Mouse (Mus musculus) spleen, postnatal 14 days (tissue): Measurements from ENCODE around the gene Prep.
"Not testable (repeated sequence)": the region's sequence is repeated elsewhere in the genome, so short reads cannot be mapped to it uniquely, and the experiment has no call there.

Source experiments
- DNase-seq, 2 experiments: peaks; one replicate each; pipeline ENCODE4 v3.0.0; 2021 to 2022; ENCODE audit warnings: low spot score in 2 of 2

Prep gene

GRCm38 (mm10) chr10:45114462-45114861 is 47.5 kb downstream of the Prep start:
- no peak for DNase-seq

- no peak for DNase-seq
Observed at GRCm38 (mm10) chr10:45116832-45117231, 49.8 kb downstream of the Prep start.

DNA sequence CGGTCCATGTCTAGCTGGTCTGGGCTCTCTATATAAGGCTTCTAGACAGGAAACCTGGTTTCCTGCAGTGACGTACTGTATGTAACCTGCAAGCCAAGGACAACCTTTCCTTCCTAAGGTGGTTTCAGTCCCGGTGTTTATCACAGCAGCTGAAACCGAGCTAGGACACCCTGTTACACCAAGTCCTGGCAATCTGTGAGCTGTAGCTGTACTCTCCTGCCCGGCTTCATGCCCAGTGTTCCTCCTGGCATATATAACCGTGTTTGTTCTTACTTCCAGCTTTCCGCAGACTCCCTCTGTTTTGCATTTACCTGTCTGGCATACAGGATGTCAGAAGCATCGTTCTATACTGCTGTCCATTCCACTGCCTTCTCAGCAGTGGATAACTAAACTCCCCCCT is 51.4 kb downstream of the Prep start:
- DNase-seq, result no peak

GRCm38 (mm10) chr10:45121637-45122036 is 54.6 kb downstream of the Prep start:
- no peak for DNase-seq

- DNase-seq, result no peak
Observed at GRCm38 (mm10) chr10:45122476-45122875, 55.5 kb downstream of the Prep start.

GRCm38 (mm10) chr10:45123011-45123410 is 56.0 kb downstream of the Prep start:
- no peak for DNase-seq

- DNase-seq, result no peak
Observed at GRCm38 (mm10) chr10:45129105-45129504, 62.1 kb downstream of the Prep start.

GRCm38 (mm10) chr10:45130004-45130403 is 63.0 kb downstream of the Prep start:
- no peak for DNase-seq

DNA sequence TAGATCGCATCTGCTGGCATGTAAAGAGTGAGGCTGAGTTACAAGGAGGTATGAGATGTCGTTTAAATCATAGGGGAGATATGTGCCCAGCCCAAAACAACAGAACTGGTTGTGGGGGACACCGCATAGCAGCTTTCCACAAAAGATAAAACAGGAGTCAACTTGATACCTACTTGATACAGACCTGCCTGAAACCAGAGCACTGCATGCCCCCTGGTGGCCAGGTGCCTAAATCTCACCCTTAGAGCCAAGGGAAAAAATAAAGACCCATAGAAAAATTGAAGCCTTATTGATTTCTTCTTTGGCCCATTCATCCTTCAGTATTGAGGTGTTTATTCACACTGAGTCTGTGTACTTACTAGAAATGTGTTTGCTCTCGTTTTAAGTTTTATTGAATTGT is 65.4 kb downstream of the Prep start:
- peak; percentile 11 to 46 for DNase-seq

DNA sequence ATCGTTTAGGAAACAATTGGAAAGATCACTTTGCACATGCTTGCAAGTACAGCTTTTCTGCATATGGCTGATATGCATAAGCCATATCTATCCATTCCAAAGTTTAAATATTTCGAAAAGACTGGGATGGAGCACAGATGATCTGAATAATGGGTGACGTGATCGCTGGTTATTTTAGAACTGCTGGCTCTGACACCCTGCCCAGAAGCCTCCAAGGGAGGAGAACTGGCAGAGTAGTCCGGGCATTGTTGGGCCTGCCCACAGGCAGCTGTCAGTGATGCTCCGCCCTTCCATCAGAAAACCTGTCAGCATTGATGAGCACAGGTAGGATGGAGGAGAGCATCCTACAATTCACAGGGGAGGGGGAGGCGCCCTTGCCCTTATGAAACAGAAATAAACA is 69.8 kb downstream of the Prep start:
- no peak for DNase-seq

DNA sequence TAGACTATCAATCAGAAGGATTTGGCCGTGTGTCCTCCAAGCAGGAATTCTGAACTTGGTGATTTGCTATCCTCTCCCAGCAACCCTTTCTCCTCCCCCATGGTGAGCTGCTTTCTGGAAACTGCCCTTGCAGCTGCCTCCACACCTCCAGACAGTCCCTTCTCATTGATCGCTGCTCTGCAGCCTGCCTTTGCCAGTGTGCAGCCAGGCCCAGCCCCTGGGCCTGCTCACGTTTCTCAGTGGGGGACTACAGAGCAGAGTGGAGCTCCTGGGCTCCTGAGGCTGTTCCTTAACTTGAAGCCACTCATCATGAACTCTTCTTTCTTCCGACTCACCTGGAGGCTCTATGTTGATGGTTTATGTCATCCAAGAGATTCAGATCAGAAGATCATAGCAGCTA is 72.9 kb downstream of the Prep start:
- DNase-seq, result no peak

DNA sequence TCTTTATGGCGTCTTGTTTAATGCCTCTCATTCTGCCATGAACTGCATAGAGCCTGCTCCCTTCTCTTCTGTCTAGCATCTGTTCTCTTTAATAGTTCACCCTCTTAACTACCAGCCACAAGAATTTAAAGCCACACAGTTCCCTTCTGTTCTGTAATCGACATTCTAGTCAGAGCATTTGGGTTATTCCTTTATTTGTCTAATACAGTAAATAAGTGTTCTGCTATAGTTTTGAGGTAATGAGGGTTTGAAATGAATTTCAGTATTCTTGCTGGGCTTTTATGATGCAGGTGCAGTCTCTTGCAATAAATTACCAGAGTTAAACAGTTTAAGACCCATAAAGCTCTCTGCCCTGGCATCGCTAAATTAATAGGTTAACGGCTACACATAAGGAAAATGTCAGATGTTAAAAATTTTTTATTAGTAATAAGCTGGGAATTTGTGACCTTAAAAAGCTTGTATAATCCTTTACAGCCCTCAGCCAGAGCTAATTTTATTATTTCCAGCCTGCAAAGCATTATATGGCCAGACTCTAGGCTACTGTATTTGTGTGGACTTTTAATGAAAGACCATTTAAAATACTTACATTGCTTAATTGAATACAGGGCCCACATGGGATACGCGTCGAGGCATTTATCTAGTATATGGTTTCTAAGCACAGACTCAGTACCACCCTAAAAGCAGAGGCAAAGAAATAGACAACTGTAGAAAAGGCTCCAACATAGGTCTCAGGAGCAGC is 73.6 kb downstream of the Prep start:
- DNase-seq, result no peak

DNA sequence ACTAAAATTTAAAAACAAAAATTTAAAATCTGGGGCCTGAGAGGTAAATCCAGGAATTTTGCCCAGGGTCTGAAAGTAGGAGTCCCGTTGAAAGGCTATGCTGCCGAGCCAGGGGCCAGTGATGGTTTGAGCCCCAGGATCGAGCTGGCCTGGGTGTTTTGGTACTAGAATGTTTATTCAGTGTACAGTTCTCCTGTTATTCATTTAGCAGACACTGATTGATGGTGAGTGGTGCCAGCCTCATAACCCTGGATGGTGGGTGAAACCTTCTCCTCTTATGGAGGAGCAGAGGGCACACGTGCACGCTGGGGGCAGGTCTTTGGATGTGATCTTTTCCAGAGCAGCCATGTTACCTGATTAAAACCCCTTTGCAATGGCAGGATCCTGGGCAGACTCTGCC is 75.4 kb downstream of the Prep start:
- DNase-seq, result no peak

- DNase-seq, result no peak
Observed at GRCm38 (mm10) chr10:45144038-45144817, 77.2 kb downstream of the Prep start.

DNA sequence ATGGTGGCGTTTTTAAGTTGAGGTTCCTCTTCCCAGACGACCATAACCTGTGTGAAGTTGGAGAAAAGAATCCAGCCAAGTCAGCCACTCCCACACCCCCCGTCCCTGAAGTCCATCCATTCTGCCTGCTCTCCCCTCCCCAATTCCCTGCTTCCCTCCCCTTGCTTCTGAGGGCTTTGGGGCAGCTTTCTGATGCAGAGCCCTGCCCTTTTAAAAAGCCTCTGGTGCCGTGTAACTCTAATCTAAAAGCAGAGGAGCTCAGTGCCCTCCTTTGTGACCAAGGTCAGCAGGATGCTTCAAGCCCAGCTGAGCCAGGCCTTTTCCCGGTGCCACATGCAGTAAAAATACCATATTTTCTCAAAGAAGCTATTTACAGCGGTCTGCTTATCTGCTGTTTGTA is 79.8 kb downstream of the Prep start:
- DNase-seq, result no peak

DNA sequence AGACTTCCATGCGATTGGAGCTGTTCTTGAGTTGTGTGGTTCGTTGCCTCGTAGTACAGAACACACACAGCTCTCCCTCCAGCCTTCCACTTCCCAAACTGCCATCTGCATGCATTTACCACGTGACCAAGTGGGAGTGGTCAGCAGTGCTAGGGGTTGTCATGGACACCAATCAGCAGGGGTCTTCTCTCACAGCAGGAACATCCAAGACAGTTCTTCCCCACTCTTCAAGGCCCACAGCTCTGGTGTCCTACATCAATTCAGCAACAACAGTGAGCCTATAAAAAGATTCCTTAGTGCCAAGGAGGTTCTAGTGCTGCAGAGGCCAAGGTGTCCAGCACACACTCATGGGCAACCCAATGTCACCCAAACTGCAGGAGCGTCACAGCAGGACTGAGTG is 84.1 kb downstream of the Prep start:
- DNase-seq, result no peak

DNA sequence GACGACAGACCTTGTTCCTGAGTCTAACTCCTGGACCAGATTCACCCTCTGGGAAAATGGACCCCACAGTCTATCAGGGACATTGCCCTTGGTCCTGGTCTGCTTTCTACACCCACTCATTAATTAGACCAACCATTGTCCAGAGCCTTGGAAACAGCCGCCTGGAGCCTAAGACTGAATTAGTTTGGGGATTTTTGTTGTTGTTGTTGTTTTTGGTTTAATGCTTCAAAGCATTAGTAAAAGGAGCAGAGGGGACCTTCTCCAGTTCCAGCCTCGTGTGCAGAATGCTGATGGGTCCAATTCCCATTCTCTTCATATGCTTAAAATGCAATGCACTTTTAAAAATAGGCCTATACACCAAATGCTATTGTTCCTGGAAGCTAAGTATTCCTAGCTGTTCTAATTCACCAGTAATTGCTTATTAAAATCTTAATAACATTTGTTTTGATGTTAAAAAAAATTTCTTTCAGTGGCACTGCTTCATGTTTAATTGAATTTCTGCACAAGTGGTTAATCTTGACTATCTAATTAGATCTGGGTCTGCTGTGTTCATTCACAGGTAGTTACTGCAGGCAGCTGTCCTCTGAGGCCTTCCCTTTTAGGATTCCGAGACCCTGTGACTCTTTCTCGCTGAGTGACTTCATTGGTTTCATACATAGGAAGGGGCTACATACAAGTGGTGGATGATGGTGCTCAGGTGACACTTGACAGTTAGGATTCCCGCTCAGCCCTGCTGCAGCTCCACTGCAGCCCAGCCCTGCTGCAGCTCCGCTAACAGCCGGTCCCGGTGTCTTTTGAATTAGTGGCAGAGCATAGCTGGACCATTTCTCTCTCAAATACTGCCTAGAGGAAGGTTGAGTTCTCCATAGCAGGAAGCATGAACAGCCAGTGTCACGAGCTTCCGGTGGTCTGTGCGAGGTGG is 85.0 kb downstream of the Prep start:
- DNase-seq, result no peak

DNA sequence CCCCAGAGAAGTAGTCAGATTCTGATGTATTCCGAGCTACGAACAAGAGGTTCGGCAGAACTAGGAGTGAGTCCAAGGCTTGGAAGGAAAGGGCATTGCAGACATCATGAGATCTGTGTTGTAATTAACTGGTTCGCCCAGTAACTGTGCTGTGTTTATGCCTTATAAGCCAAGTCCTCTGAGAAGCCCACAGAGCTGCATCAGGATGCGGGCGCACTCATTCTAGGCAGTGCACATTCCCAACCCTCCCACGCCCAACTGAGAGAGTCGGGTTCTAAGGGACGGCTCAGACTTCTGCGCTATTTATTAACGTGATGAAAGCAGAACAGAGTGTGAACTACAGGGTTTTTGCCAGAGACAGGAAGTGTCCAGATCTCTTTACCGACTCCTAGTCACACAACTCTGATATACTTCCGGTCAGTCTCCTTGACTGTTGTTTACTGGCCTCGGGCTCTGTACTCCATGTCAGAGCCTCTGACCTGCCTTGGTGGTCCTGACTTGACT is 87.6 kb downstream of the Prep start:
- no peak for DNase-seq

GRCm38 (mm10) chr10:45165851-45166250 is 98.8 kb downstream of the Prep start:
- no peak for DNase-seq

DNA sequence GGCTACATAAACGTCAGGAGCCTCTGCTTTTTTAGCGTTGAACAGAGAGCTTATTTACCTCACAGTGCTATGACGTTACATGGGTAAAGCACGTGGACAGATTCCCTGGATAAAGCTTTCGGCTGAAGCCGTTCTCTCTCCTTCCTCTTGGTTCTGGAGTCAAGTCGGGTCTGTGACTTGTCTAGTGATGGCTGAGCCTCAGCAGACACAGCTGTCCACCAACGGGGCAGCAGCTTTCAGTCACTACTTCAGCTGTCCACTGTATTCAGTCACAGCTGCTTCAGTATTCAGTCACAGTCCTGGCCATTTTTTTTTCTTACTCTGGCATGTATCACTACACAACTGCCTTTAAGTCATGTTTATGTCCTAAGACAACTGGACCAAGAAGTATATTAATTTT is 106.9 kb downstream of the Prep start:
- no peak for DNase-seq

DNA sequence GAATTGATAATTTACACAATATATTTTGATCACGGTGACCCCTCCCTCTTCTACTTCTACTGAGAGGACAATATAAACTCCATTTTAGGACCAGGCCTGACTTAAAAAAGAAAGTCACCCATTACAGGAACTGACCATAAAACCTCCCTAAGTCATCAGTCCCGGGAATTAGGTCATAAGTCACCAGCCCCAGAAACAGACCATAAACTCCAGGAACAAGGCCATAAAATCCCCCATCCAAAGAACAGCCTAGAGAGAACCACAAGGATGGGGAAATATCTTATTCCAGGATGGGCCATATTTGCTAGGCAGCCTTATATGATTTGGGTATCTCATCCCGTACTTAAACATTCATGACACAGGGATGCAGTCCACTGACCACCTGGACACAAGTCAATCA is 107.3 kb downstream of the Prep start:
- no peak for DNase-seq

DNA sequence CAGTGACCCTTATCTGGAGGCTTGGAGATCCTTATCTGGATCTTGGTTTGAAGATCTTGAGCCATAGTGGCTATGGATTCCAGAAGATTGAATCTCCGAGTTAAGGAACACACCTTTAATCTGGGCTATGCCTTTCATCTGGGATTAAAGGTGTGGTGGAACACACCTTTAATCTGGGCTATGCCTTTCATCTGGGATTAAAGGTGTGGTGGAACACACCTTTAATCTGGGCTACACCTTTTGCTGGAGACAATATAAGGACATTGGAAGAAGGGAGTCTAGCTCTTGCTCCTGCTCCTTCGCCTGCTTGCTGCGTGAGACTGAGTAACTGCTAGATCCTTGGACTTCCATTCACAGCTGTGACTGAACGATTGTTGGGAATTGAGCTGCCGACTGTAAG is 110.8 kb downstream of the Prep start, which contains the start of gene Popdc3:
TSS of gene Popdc3 (plus strand) at position 301 of the 400 bp plus-strand sequence.
- DNase-seq, result not testable (repeated sequence)
